Mouse (Mus musculus) ES-E14 (cell line): ENCODE results near the gene Prmt9. TPM values are rescaled to one million over a fixed set of nuclear protein-coding genes. Genes with fewer than 3 reads are reported as not detected.

ENCODE experiments used
- DNase-seq: peaks from one replicate; pipeline ENCODE4 v3.0.0-alpha.2; 2013; ENCODE audit warnings: low read depth, low spot score
- H3K27ac ChIP-seq: 2 replicates; pipeline ENCODE4 v1.5.1; 2012; ENCODE audit warnings: low read depth, mild to moderate bottlenecking, low read length, moderate library complexity, mixed read lengths; ENCODE audit not compliant: poor library complexity, insufficient read depth, severe bottlenecking
- H3K36me3 ChIP-seq: 2 replicates; pipeline ENCODE4 v1.6.1; 2012; ENCODE audit warnings: mild to moderate bottlenecking, low read length, moderate library complexity, mixed read lengths; ENCODE audit not compliant: control insufficient read depth, poor library complexity, insufficient read depth, severe bottlenecking
- H3K4me1 ChIP-seq, 2 experiments: fragments of 150-350 bp in 1 of 2; sonication (generic) in 1 of 2; 2 replicates each; pipeline ENCODE4 v1.6.1; 2012; ENCODE audit warnings: low read length in 2 of 2, mild to moderate bottlenecking in 1 of 2, mixed read lengths in 1 of 2; ENCODE audit not compliant: control insufficient read depth in 2 of 2, insufficient read depth in 2 of 2, poor library complexity in 1 of 2
- H3K4me3 ChIP-seq, 2 experiments: fragments of 150-350 bp in 1 of 2; sonication (generic) in 1 of 2; 2 replicates each; pipeline ENCODE4 v1.5.1; 2012; ENCODE audit warnings: low read length in 2 of 2, low read depth in 1 of 2, mild to moderate bottlenecking in 1 of 2, mixed read lengths in 1 of 2; ENCODE audit not compliant: insufficient read depth in 1 of 2, poor library complexity in 1 of 2, severe bottlenecking in 1 of 2
- H3K9ac ChIP-seq: 2 replicates; pipeline ENCODE4 v1.6.1; 2012; ENCODE audit warnings: low read depth, mild to moderate bottlenecking, low read length, mixed read lengths; ENCODE audit not compliant: poor library complexity, insufficient read depth, severe bottlenecking
- H3K9me3 ChIP-seq: fragments of 150-350 bp; sonication (generic); 2 replicates; pipeline ENCODE4 v1.6.1; 2012; ENCODE audit warnings: low read depth, mild to moderate bottlenecking, low read length; ENCODE audit not compliant: control insufficient read depth, insufficient read depth
- CHD2 ChIP-seq: IDR thresholded peaks from 2 replicates; pipeline ENCODE4 v1.6.1; 2014; ENCODE audit warnings: mild to moderate bottlenecking, low read depth, low read length, inconsistent platforms
- HCFC1 ChIP-seq: IDR thresholded peaks from 2 replicates; pipeline ENCODE4 v1.6.1; 2012; ENCODE audit warnings: low read length, inconsistent platforms, borderline replicate concordance; ENCODE audit not compliant: insufficient read depth
- MAFK ChIP-seq: IDR thresholded peaks from 2 replicates; pipeline ENCODE4 v1.6.1; 2014; ENCODE audit warnings: mild to moderate bottlenecking, low read depth, low read length, inconsistent platforms; ENCODE audit not compliant: insufficient read depth
- ZC3H11A ChIP-seq: IDR thresholded peaks from 2 replicates; pipeline ENCODE4 v1.6.1; 2012; ENCODE audit warnings: low read depth, mild to moderate bottlenecking, inconsistent platforms, low read length, borderline replicate concordance
- ZNF384 ChIP-seq: IDR thresholded peaks from 2 replicates; pipeline ENCODE4 v1.6.1; 2012; ENCODE audit warnings: low read depth, low read length, inconsistent platforms
- in situ Hi-C, 2 experiments: fragments of 600-800 bp; cut with MboI; formaldehyde crosslinking; loops; one replicate each; pipeline ENCODE4 v1.15.1; 2025; ENCODE audit warnings: low sequenced_read_pairs in 2 of 2, inconsistent platforms in 1 of 2; ENCODE audit not compliant: unreplicated experiment in 2 of 2
- total RNA-seq: library from RNA; depleted of rRNA; stranded (reverse); fragments of 300-350 nt; gene quantifications from 2 replicates; pipeline ENCODE4 v1.2.3, GENCODE M21; 2012

Gene Prmt9
- total RNA-seq, 1 experiment, result 18.2 TPM

GRCm38 (mm10) chr8:77535026-77535595 is 14.1 kb upstream of the Prmt9 start:
- peaks cover 2 to 14% of the 10 kb centered on the region in 2 experiments; a peak in 3 of 4 replicates for H3K4me1 ChIP-seq
- H3K36me3 ChIP-seq, result no peaks in the 10 kb centered on the region
- DNase-seq, result no peak
- in situ Hi-C loops, result no loop called here
- TF ChIP-seq CHD2, result no peak
- no peak for TF ChIP-seq ZC3H11A
- no peak for TF ChIP-seq HCFC1
- no peak for TF ChIP-seq ZNF384
- TF ChIP-seq MAFK, result no peak
- no peaks in the 10 kb centered on the region for H3K9me3 ChIP-seq
- H3K27ac ChIP-seq, result no peak overlapping the region
- H3K9ac ChIP-seq, result no peak overlapping the region
- no peak overlapping the region for H3K4me3 ChIP-seq

- in situ Hi-C loops, result no loop called here
- H3K4me1 ChIP-seq, result peaks cover 2 to 14% of the 10 kb centered on the region in 2 experiments; a peak in 3 of 4 replicates
- DNase-seq, result no peak
- no peak overlapping the region for H3K9ac ChIP-seq
- H3K4me3 ChIP-seq, result no peak overlapping the region
- no peaks in the 10 kb centered on the region for H3K36me3 ChIP-seq
- TF ChIP-seq ZC3H11A (no peak), MAFK (no peak), CHD2 (no peak), ZNF384 (no peak)
- no peak overlapping the region for H3K27ac ChIP-seq
- H3K9me3 ChIP-seq, result no peaks in the 10 kb centered on the region
Measured at GRCm38 (mm10) chr8:77536821-77537220, 12.4 kb upstream of the Prmt9 start.

DNA sequence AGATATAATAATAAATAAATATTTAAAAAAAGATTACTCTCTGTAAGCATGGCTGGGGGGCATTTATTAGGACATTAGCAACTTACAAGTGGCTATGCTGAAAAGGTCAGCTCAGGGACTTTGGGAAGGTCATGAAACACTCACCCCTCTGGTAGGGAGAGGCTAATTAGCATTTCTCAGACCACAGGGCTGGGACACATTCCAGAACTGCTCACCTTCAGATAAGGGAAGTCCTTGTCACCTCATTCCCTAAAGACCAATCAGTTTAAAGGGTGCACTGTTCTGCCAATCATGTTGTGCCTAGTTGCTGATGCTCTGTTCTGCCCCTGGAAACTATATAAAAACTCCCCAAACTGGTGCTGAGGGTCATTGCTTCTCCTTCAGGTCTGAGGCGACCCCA is 10.9 kb upstream of the Prmt9 start:
- no peak overlapping the region for H3K9ac ChIP-seq
- in situ Hi-C loops, result no loop called here

DNA sequence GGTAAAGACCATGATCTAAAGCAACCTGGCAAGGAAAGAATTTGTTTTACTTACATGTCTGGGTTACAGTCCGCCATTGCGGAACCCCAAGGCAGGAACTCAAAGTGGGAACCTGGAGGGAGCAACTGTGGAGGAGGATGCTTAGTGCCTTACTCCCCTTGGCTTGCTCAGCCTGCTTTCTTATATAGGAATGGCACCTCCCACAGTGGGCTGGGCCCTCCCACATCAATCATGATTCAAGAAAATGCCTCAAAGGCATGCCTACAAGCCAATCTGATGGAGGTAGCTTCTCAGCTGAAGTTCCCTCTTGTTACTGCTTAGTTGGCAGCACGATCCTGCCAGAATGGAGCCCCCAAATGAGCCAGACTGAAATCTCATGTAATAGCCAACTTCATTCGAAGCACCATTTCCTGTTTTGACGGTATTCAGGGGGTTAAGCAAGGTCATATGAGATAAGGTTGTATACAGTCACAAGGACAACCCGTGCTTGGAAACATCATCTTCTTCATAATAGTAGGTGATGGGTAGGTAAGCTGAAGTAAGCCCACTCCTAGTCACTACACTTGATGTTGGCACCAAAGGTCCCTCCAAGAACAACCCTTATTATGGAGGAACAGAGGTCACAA is 5.9 kb upstream of the Prmt9 start:
- no peak overlapping the region for H3K4me3 ChIP-seq
- no peaks in the 10 kb centered on the region for H3K36me3 ChIP-seq
- H3K4me1 ChIP-seq, result 0 out of 4 replicates have a peak, but pooled peaks cover 0 to 3% of the 10 kb centered on the region in 2 experiments
- H3K9me3 ChIP-seq, result no peaks in the 10 kb centered on the region
- in situ Hi-C loops, result no loop called here
- no peak overlapping the region for H3K27ac ChIP-seq
- no peak for DNase-seq
- TF ChIP-seq ZNF384 (no peak), HCFC1 (no peak), MAFK (no peak), CHD2 (no peak), ZC3H11A (no peak)
- H3K9ac ChIP-seq, result no peak overlapping the region

More for the DNA sequence above, 10.9 kb upstream of the Prmt9 start:
- no peaks in the 10 kb centered on the region for H3K9me3 ChIP-seq
- no peak for TF ChIP-seq CHD2
- H3K27ac ChIP-seq, result peak overlapping the region; percentile 64; the same call in 1 of the 2 replicates
- no peak overlapping the region for H3K4me3 ChIP-seq
- no peaks in the 10 kb centered on the region for H3K36me3 ChIP-seq
- DNase-seq, result no peak
- H3K4me1 ChIP-seq, result peaks cover 2 to 17% of the 10 kb centered on the region in 2 experiments; a peak in 3 of 4 replicates

DNA sequence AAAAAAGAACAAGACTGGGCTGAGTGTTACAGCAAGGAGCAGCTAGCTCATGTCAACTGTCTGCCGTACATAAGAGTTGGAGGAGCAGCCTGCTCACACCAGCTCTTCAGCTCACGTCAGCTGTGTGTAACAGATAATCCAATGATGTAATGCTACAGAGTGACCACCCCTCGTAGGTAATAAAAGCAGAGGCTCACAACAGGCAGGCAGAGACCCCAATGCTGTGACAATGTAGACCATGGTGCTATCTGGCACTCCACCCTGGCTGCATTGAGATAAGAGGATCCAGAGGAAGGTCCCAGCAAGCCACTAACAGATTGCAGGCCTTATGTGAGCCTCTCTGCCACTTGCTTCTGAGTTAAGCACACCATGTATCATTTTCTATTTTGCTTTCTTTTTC is 4.8 kb upstream of the Prmt9 start:
- Histone ChIP-seq H3K36me3 (no peaks in the 10 kb centered on the region), H3K4me3 (no peak overlapping the region), H3K4me1 (0 out of 4 replicates have a peak, but pooled peaks cover 0 to 3% of the 10 kb centered on the region in 2 experiments), H3K9me3 (no peaks in the 10 kb centered on the region), H3K9ac (no peak overlapping the region), H3K27ac (no peak overlapping the region)
- DNase-seq, result no peak
- TF ChIP-seq CHD2 (no peak), MAFK (no peak), ZNF384 (no peak)
- in situ Hi-C loops, result no loop called here
